Mouse (Mus musculus) forebrain, embryonic 11.5 days (tissue): ENCODE data around the gene Zfp37. TPM values are rescaled to one million over a fixed set of nuclear protein-coding genes. Genes with fewer than 3 reads are reported as not detected.
A peak's percentile ranks its signal among the peaks of the same experiment; 100 is the strongest.

Experiments used
- ATAC-seq: fragments of 200-750 bp; cut with Nextera tagmentation; replicated peaks from 2 replicates; pipeline ENCODE4 v1.8.0; 2017; ENCODE audit warnings: moderate TSS enrichment; ENCODE audit not compliant: low FRiP score
- DNase-seq: peaks from one replicate; pipeline ENCODE4 v3.0.0-alpha.2; 2017; ENCODE audit warnings: low spot score
- H3K27ac ChIP-seq: fragments of 300-500 bp; sonication (generic); 2 replicates; pipeline ENCODE4 v1.5.1; 2014; ENCODE audit warnings: low read depth, low read length
- H3K27me3 ChIP-seq: fragments of 300-500 bp; sonication (generic); 2 replicates; pipeline ENCODE4 v1.6.1; 2014; ENCODE audit warnings: mild to moderate bottlenecking, low read length, mixed read lengths; ENCODE audit not compliant: control insufficient read depth, insufficient read depth
- H3K36me3 ChIP-seq: fragments of 300-500 bp; sonication (generic); 2 replicates; pipeline ENCODE4 v1.6.1; 2014; ENCODE audit warnings: mild to moderate bottlenecking, low read length, moderate library complexity, mixed read lengths; ENCODE audit not compliant: control insufficient read depth, insufficient read depth
- H3K4me1 ChIP-seq: fragments of 300-500 bp; sonication (generic); replicated peaks from 2 replicates; pipeline ENCODE4 v1.6.1; 2014; ENCODE audit warnings: low read length, mixed read lengths; ENCODE audit not compliant: control insufficient read depth, insufficient read depth
- H3K4me2 ChIP-seq: fragments of 300-500 bp; sonication (generic); 2 replicates; pipeline ENCODE4 v1.6.1; 2014; ENCODE audit warnings: low read depth, mild to moderate bottlenecking, low read length, moderate library complexity, mixed read lengths; ENCODE audit not compliant: severe bottlenecking
- H3K4me3 ChIP-seq: fragments of 300-500 bp; sonication (generic); 2 replicates; pipeline ENCODE4 v1.5.1; 2014; ENCODE audit warnings: low read depth, low read length
- H3K9ac ChIP-seq: fragments of 300-500 bp; sonication (generic); 2 replicates; pipeline ENCODE4 v1.6.1; 2014; ENCODE audit warnings: low read length
- H3K9me3 ChIP-seq: fragments of 300-500 bp; sonication (generic); 2 replicates; pipeline ENCODE4 v1.6.1; 2016; ENCODE audit warnings: low read length, mixed read lengths; ENCODE audit not compliant: control insufficient read depth
- WGBS: fragments of 180-500 bp; shearing (Covaris S2); extraction: QIAGEN DNeasy Blood & Tissue Kit; methylation state at CpG from one replicate; pipeline ENCODE4 v1.1.7; 2014; 5-methylcytosine and 5-hydroxymethylcytosine counted together
- polyA plus RNA-seq: library from polyadenylated mRNA; unstranded; fragments of >200 nt; fragmentation: Nextera tagmentation; extraction: Ambion mirVana; gene quantifications from 2 replicates; pipeline ENCODE4 v1.2.1, GENCODE M21; 2014

The Zfp37 gene
- polyA plus RNA-seq, 1 experiment from 2014 or later, result 28.7 TPM

- no peak overlapping the region for H3K4me2 ChIP-seq
- 58% methylated on average over 6 of the region's 6 CpGs for WGBS
- no peaks in the 10 kb centered on the region for H3K9me3 ChIP-seq
- no peaks in the 10 kb centered on the region for H3K36me3 ChIP-seq
- no peak overlapping the region for H3K27ac ChIP-seq
- no peak overlapping the region for H3K4me3 ChIP-seq
- no peaks in the 10 kb centered on the region for H3K27me3 ChIP-seq
- ATAC-seq (no peak), DNase-seq (peak; percentile 46)
- no peaks in the 10 kb centered on the region for H3K4me1 ChIP-seq
- no peak overlapping the region for H3K9ac ChIP-seq
These were observed 9.7 kb upstream of the Zfp37 start for GRCm38 (mm10) chr4:62240586-62240985.

GRCm38 (mm10) chr4:62230153-62230552 is 694 bp downstream of the Zfp37 start:
- 69% methylated on average over 1 of the region's 1 CpGs for WGBS
- no peak overlapping the region for H3K4me3 ChIP-seq
- DNase-seq (no peak), ATAC-seq (no peak)
- H3K27me3 ChIP-seq, result no peaks in the 10 kb centered on the region
- H3K4me1 ChIP-seq, result no peaks in the 10 kb centered on the region
- no peak overlapping the region for H3K4me2 ChIP-seq
- no peaks in the 10 kb centered on the region for H3K9me3 ChIP-seq
- H3K9ac ChIP-seq, result no peak overlapping the region
- H3K36me3 ChIP-seq, result no peaks in the 10 kb centered on the region
- H3K27ac ChIP-seq, result no peak overlapping the region

GRCm38 (mm10) chr4:62229448-62229847 is 1.4 kb downstream of the Zfp37 start:
- no peaks in the 10 kb centered on the region for H3K9me3 ChIP-seq
- H3K27me3 ChIP-seq, result no peaks in the 10 kb centered on the region
- no peak overlapping the region for H3K9ac ChIP-seq
- WGBS, result 91% methylated on average over 7 of the region's 7 CpGs
- H3K27ac ChIP-seq, result no peak overlapping the region
- ATAC-seq (no peak), DNase-seq (no peak)
- no peak overlapping the region for H3K4me2 ChIP-seq
- H3K4me3 ChIP-seq, result no peak overlapping the region
- H3K4me1 ChIP-seq, result no peaks in the 10 kb centered on the region
- H3K36me3 ChIP-seq, result no peaks in the 10 kb centered on the region

- no peak overlapping the region for H3K4me2 ChIP-seq
- H3K36me3 ChIP-seq, result no peaks in the 10 kb centered on the region
- H3K4me1 ChIP-seq, result no peaks in the 10 kb centered on the region
- no peaks in the 10 kb centered on the region for H3K9me3 ChIP-seq
- ATAC-seq (peak; percentile 51; the same call in 1 of the 2 replicates), DNase-seq (no peak)
- WGBS, result 47% methylated on average over 10 of the region's 10 CpGs
- no peak overlapping the region for H3K4me3 ChIP-seq
- no peak overlapping the region for H3K9ac ChIP-seq
- H3K27me3 ChIP-seq, result no peaks in the 10 kb centered on the region
- H3K27ac ChIP-seq, result no peak overlapping the region
These were observed 2.5 kb downstream of the Zfp37 start for GRCm38 (mm10) chr4:62228391-62228790.

GRCm38 (mm10) chr4:62213490-62213889 is 17.4 kb downstream of the Zfp37 start:
- 85% methylated on average over 2 of the region's 2 CpGs for WGBS
- H3K36me3 ChIP-seq, result no peaks in the 10 kb centered on the region
- no peak overlapping the region for H3K27ac ChIP-seq
- DNase-seq (no peak), ATAC-seq (no peak)
- H3K9ac ChIP-seq, result no peak overlapping the region
- no peaks in the 10 kb centered on the region for H3K4me1 ChIP-seq
- H3K27me3 ChIP-seq, result no peaks in the 10 kb centered on the region
- H3K4me3 ChIP-seq, result no peak overlapping the region
- no peaks in the 10 kb centered on the region for H3K9me3 ChIP-seq
- no peak overlapping the region for H3K4me2 ChIP-seq

GRCm38 (mm10) chr4:62210035-62210434 is 20.8 kb downstream of the Zfp37 start:
- DNase-seq, result no peak
- WGBS, result 43% methylated on average over 4 of the region's 4 CpGs
- ATAC-seq, result no peak

GRCm38 (mm10) chr4:62208696-62209380 is 22.0 kb downstream of the Zfp37 start:
- Histone ChIP-seq H3K4me3 (peak overlapping the region; percentile 65), H3K9ac (peak overlapping the region; percentile 91), H3K4me1 (no peaks in the 10 kb centered on the region), H3K27me3 (no peaks in the 10 kb centered on the region), H3K4me2 (peak overlapping the region; percentile 64), H3K27ac (peak overlapping the region; percentile 79), H3K9me3 (no peaks in the 10 kb centered on the region), H3K36me3 (peaks cover 2% of the 10 kb centered on the region; the same call in 1 of the 2 replicates)
- peak; percentile 35 for ATAC-seq
- WGBS, result 6% methylated on average over 19 of the region's 19 CpGs
- DNase-seq, result no peak

More at GRCm38 (mm10) chr4:62210035-62210434, 20.8 kb downstream of the Zfp37 start:
- no peaks in the 10 kb centered on the region for H3K27me3 ChIP-seq
- H3K4me3 ChIP-seq, result no peak overlapping the region
- H3K36me3 ChIP-seq, result no peaks in the 10 kb centered on the region
- H3K9ac ChIP-seq, result no peak overlapping the region
- no peak overlapping the region for H3K4me2 ChIP-seq
- H3K9me3 ChIP-seq, result no peaks in the 10 kb centered on the region
- H3K27ac ChIP-seq, result no peak overlapping the region
- H3K4me1 ChIP-seq, result no peaks in the 10 kb centered on the region

GRCm38 (mm10) chr4:62207851-62208695 is 22.8 kb downstream of the Zfp37 start:
- Histone ChIP-seq H3K9ac (peak overlapping the region; percentile 91), H3K27ac (peak overlapping the region; percentile 79), H3K4me1 (no peaks in the 10 kb centered on the region), H3K9me3 (no peaks in the 10 kb centered on the region), H3K27me3 (no peaks in the 10 kb centered on the region), H3K36me3 (peaks cover 8% of the 10 kb centered on the region; the same call in 1 of the 2 replicates), H3K4me3 (peak overlapping the region; percentile 65), H3K4me2 (peak overlapping the region; percentile 64)
- DNase-seq, result peak; percentile 93
- WGBS, result under 1% methylated on average over 45 of the region's 45 CpGs
- ATAC-seq, result peak; percentile 97
